Mouse (Mus musculus) v-Abl transformed pro-B cells (cell line): ENCODE data around the gene Prr27.

Experiments used
- in situ Hi-C, 2 experiments: fragments of 400-800 bp; cut with MboI; formaldehyde crosslinking; loops; one replicate each; pipeline ENCODE4 v1.15.1; 2025; ENCODE audit not compliant: unreplicated experiment in 2 of 2

Prr27 gene

DNA sequence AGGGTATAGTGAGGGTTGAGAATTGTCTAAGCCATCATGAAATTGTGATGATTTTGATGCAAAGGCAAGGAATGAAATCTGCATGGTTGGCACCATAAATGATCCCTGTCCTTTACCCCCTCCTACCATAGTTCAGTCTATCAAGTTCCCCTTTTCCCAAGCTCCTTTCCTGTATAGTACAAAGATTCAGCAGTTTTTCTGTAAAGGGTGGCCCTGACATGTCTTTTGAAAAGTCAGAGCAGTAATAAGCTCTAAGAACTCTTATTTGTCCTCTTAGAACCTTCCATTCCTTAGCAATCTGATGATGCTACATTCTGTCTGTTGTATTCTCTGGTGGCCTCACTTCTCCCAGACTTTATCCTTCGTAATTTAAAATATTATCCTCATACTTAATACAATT, at the start of gene Prr27:
TSS of gene Prr27 (plus strand) at position 301 of the 400 bp plus-strand sequence.
- in situ Hi-C loops, result no loop called here

DNA sequence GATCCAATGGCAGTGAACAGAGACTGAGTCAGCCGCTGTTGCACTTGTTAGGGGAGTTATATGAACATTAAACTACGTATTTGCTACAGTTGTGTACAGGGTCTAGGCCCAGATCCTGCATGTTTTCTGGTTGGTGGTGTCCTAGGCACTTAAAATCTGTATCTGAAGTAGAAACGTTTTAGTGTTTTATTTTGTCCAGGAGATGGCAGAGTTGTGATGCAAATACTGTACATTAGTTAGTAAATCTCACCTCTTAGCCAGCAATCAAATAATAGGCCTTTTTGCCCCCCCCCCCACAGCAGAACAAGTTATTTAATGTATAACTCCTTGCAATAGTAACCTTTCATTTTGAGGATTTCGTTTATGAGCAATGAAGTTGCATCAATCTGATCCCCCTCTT, 42.8 kb upstream of the Prr27 start:
- in situ Hi-C loops, result no loop called here

DNA sequence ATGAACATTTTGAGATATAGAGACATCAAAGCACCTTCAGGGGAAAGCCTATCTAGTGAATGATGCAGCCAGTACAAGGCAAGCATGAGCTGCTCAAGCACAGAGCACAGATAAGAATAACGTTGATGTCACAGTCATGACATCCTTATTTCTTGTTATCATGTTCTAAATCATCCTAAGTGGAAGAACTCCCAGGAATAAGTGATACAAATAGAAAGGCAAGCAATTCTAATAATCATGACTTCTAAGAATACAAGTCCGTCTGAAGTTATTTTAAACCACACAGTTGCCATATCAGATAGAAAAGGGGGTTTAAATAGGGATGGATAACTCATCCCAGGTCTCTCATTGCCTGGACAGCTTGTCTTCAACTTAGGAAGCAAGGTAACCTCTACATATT, 17.7 kb upstream of the Prr27 start, which contains the start of gene Csn1s2b:
TSS of gene Csn1s2b (plus strand) at position 301 of the 400 bp plus-strand sequence.
- in situ Hi-C loops, result no loop called here

DNA sequence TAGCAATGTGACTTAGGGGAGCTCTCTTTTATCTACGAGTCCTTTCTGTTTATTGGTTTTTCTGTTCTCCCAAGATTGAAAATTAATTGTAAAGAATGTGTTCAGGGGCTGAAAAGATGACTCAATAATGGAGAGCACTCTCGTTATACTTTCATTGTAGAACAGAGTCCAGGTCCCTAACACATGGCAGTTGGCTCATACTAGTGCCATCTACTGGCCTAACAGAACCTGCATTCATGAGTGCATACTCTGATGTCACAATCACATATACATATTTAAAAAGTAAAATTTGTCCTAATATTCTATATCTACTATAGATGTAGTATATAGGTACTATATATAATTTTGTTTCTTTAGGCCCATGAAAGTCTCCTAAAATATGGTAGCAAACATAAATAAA, 16.2 kb upstream of the Prr27 start:
- in situ Hi-C loops, result no loop called here

DNA sequence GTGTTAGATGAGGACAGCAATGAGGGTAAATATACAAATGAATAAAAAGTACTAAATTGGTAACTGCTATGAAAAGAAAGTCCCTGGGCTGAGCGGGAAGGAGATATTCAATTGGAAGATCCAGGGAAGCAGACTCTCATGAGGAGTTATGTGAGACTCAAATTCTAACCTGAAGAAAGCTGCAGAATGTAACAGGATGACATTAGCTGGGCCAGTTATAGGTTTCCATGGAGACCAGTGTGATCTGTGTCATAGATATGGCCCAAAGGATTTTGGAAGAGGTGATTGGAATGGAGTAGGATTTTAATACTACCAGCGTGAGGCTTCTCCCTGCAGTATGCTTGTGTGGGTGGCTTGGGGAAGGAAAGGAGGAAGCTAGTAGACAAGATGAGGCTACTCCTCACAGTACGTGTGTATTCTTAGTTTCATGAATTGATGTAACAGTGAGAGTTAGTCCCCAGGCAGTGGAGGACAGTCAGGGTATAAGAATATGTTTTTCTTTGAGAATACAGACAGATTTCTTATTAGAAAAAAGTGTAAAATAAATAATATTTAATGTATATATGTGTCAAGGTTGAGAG, 29.7 kb downstream of the Prr27 start:
- in situ Hi-C loops, result no loop called here

DNA sequence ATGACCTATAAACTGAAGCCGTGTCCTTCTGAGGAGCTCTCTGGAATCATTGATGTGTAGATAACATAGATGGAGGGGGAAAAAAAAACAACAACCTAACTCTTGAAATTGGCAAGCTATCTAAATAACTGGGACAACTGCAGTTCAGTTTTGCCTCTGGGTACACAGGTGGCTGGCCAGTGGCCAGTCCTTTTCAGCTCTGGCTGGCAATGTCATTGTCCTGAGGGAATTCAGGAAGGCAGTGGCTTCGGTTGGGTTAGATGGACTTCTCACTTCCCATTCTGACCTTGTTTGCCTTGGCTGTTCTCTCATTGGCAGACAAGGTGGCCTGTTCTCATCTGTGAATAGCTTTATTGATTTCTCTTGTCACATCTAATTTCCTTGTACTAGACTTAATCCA, 44.6 kb downstream of the Prr27 start:
- in situ Hi-C loops, result no loop called here

DNA sequence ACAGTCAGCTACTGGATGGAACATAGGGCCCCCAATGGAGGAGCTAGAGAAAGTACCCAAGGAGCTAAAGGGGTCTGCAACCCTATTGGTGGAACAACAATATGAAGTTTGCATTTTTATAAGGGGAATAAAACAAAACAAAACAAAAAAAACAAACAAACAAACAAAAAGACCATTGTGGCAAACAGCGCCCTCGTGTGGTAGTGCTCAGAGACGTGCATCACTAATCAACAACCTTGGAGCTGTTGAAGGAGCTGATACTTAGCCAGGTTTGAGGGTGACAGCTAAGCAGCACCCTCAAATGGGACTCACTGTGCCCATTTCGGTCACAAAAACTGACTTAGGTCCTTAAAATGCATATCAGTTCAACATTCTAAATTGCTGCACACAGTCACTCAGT, 45.9 kb downstream of the Prr27 start:
- in situ Hi-C loops, result no loop called here

DNA sequence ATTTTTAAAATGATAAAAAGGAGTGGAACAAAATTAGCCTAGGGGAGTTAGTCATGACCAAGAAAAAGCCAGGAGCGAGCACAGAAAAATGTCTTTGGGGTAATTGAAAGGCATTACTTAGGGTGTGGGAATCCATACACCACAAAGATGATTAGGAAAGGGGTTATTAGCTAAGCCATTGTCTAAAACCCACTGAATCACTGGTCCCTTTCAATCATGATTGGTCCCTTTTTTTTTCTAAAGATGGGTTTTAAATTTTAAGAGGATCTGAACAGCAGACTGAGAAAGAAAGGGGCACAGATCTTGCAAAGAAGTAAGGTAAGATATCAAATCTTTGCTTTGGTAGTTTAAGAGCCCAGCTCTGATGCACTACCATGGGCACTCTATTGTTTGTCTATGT, 59.2 kb downstream of the Prr27 start, which contains the start of gene Odam:
TSS of gene Odam (plus strand) at position 301 of the 400 bp plus-strand sequence.
- in situ Hi-C loops, result no loop called here
